Mouse (Mus musculus): ENCODE results near the gene Rcan3.

Rcan3 gene

DNA sequence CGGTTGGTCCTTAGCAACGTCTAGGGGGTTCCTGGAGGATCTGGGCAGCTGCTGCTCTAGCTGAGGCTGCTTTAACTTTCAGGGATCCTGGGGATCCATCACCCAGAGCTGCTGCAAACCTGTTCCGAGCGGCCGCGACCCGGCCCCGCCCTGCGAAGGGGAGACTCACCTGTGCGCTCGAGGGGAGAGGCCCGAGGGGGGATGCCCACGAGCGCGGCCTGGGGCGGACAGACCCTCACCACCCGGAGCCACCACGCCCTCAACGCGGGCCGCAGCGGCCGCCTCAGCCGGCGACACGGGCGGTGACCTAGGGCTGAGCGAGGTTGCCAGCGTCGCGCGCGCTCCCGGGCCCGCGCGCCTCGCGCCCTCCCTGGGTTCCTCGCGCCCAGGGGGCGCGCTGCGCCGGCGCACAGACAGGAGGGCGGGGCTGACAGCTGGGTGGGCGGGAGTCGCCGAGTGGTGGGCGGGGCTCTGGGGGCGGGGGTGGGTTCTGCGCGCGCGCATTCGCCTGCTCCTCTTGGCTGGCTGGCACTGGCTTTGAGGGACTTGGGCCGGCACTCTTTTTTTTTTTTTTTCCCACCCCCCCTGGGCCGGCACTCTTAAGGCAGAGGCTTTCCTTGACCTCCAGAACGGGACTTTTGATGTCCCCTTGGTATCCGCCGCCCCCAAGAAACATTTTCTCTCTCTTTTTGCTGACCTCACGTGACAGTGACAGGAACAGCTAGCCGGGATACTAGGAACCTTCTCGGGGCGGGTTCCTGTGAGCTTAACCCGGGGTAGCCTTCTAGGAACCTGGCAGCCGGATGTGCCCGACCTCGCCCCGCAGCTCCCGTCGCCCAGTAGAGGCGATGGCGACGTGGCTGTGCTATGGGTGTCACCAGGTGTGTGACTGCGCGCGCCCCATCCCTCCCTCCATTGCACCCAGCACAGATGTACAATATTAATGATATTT is at the start of gene Rcan3:
TSS of gene Rcan3 (minus strand) at position 411 of the 952 bp plus-strand sequence.
- DNase-seq, result peak; percentile 86 to 88

DNA sequence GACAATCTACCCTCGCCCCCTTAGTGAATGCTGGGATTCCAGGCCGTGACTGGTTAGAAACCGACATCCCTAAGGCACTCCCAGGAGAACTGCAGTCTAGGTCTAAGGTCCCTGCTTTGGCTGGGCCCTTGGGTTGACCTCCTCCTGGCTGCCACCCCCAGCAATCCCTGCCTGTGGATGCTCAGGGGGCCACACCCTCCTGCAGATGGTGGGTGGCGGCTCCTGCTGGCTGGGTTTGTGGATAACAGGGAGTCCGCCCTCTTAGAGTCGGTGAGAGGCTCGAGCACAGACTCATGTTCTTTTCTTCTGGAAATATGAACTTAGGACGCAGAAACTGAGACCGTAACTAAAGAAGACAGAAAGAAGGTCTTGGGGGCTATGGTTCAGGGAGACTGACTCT is 46.7 kb upstream of the Rcan3 start:
- DNase-seq, result no peak

DNA sequence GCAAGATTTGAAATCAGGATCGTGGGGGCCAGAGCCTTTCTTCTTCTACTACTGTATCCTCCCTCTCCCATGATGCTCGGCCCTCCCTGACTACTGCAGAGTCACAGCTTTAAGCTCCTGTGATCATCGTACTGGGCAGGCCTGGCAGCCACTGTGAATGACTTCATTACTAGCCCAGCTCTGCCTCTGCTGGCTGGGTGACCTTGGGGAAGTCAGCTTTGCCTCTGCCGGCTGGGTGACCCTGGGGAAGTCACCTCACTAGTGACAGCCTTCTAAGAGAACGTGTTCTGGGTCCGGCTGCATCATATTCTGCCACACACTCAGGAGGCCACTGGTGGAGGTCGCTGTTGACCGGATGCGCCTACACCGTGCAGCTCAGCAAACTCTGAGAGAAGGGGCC is 44.2 kb upstream of the Rcan3 start:
- no peak for DNase-seq

- no peak for DNase-seq
Observed at GRCm38 (mm10) chr4:135463406-135463805, 29.8 kb upstream of the Rcan3 start.

- DNase-seq, result no peak
Observed at GRCm38 (mm10) chr4:135453572-135453971, 19.9 kb upstream of the Rcan3 start.

DNA sequence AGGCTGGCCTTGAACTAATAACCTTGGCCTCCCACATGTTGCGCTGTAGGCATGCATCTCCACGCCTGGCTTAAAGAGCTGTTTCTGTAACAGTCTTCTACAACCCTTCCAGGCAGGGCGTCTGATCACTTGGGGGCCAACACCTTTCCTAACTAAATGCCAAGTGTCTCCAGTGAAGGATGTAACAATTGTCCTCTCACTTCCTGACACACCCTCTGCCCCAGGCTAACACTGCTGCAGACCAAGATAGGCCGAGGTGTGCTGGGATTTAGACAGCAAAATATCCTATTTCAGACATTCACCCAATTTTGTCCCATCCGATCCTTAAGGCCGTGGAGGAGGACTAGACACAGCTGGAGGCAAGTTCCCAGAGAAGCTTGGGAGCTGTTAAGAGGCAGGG is 19.5 kb upstream of the Rcan3 start:
- no peak for DNase-seq

GRCm38 (mm10) chr4:135451360-135452015 is 17.8 kb upstream of the Rcan3 start:
- peak in 1 of 2 experiments; percentile 22 for DNase-seq

DNA sequence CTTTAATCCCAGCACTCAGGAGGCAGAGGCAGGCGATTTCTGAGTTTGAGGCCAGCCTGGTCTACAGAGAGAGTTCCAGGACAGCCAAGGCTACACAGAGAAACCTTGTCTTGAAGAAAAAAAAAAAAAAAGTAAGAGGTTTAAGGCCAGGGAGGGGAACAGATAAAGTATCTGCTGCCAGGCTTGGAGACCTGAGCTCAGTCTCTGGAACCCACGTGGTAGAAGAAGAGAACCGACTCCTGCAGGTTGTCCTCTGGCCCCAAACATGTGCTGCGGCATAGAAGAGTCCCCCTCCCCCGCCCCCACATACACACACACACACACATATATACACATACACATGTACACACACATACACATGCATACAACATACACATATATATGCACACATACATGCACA is 8.8 kb upstream of the Rcan3 start:
- DNase-seq, result no peak

GRCm38 (mm10) chr4:135439904-135440522 is 6.4 kb upstream of the Rcan3 start:
- peak in 1 of 2 experiments; percentile 59 for DNase-seq

GRCm38 (mm10) chr4:135439188-135439647 is 5.6 kb upstream of the Rcan3 start:
- no peak for DNase-seq

GRCm38 (mm10) chr4:135437924-135438323 is 4.3 kb upstream of the Rcan3 start:
- no peak for DNase-seq

DNA sequence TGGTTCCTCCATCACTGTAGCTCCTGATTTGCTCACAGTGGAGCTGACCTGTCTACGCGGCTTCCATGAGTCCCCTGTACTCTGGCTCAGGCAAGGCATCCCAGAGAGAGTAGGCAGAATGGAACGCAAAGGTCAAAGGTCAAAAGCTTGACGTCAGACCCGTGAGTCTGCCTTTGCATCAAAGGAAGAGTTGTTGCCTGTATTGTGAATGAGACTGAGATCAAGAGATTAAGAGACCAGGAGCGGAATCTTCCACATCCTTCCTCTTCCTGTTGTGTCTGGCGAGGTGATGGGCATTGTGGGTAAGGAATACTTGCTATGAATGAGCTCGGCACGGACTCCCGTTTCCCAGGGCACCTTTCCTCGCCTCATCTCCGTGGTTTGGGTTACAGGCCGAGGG is 2.6 kb upstream of the Rcan3 start:
- DNase-seq, result no peak

DNA sequence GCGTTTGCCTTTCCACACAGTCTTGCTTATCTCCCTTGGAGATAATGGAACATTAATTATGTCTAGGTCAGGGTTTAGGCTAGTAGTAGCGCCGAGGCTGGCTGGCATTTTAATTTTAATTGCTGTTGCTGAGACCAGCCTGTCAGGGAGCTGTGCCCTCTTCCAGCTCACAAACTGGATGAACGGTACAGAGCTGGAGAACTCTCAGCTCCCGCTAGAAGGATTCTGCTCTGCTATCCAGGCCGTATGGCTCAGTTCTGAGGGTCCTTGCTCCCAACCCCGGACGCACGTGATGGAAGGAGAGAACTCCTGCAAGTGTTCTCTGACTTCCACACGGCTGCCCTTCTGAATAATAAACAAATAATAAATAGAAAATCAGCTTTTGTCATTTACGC is 739 bp upstream of the Rcan3 start:
- DNase-seq, result peak in 1 of 2 experiments; percentile 46

- DNase-seq, result peak in 1 of 2 experiments; percentile 56
Observed at GRCm38 (mm10) chr4:135433086-135433442, 589 bp downstream of the Rcan3 start.

GRCm38 (mm10) chr4:135429990-135430760 is 3.5 kb downstream of the Rcan3 start:
- peak; percentile 83 to 84 for DNase-seq

- no peak for DNase-seq
Observed at GRCm38 (mm10) chr4:135429383-135429782, 4.3 kb downstream of the Rcan3 start.

GRCm38 (mm10) chr4:135426587-135426986 is 7.1 kb downstream of the Rcan3 start:
- DNase-seq, result no peak

DNA sequence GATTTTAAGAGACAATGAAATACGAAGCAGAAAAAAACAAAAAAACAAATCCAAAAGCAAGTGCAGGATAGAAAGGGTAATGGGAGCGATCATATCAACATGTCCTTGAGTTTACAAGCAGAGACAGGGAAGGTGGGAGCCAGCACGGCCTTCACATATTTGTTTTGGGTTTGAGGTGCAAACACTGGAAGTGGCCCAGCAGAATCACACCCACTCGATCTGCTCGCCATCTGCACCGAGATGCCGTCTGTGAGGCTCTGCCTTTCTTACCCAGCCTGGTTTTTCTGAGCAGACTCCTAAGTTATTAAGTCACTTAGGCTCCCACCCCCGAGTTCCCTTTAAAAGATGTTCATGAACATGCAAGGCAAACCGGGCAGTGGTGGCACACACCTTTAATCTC is 8.0 kb downstream of the Rcan3 start:
- DNase-seq, result peak; percentile 41

DNA sequence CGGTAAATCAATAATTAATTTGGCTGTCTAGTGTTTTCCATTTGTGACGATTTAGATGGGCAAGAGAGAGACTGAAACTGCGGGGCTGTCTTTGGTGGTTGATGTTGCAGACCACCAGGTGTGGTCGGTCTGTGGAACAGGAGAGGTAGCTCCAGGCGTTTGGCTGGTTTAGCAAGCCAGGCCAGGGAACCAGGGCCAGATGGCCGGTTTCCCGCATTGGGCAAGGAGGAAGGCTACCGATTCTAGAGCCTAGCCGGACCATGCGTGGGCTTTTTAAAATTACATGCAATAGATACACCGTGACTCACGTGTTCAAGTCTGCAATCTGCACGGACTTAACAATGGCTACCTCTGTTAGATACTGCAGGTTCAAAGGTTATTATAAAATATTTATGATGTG is 12.7 kb downstream of the Rcan3 start:
- peak; percentile 63 to 69 for DNase-seq

DNA sequence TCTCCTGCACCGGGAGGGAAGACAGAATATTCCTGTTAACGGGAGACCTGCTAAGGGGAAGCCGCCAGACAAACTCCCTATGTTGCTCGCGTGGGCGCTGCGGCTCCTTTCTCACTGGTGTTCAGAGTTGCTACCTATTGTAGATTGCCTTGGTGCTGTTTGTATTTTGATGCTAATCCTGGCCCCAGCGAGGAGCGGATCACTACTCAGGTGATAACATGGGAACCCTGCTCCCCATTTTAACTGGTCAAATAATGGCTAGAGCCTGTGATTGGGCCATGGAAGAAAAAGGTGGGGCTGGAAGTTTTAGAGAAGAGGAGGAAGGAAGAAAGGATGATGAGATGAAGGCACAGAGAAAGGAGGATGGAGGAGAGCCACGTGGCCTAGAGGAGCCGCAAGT is 13.2 kb downstream of the Rcan3 start:
- no peak for DNase-seq

DNA sequence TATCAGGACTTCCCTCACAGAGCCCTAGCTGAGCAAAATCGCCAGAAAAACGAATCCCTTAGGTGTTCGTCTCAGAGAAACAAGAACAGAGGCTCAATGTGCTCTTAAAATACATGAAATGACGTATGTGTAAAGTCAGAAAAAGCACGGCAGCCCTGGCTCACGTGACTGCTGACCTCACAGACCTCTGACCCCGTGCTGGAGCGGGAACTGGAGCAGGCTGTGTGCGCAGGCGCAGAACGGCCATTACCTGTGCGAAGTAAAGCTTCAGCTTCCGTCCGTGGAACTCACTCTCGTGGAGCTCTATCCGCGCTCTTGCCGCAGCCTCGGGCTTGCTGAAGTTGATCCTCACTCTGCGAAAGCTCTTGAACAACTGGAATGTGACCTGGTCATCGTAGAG is 13.7 kb downstream of the Rcan3 start:
- no peak for DNase-seq

DNA sequence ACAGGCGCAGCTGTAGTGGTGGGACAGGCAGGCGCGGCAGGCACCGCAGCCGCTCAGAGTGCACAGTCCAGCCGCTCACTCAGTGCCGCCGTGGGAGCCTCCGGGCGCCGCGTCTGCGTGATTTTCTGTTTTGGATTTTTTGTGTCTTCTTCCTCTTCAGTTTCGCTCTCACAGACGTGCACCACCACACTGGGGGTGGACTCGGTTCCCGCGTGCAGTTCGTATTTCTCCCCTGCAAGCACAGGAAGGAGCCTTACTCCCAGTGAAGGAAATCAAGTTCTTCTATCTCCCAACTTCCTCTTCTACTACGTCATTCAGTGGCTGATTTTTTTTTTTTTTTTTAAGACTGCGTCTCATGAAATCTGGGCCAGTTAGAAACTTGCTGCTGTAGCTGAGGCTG is 17.3 kb downstream of the Rcan3 start:
- no peak for DNase-seq

GRCm38 (mm10) chr4:135413491-135413890 is 20.2 kb downstream of the Rcan3 start:
- no peak for DNase-seq

All from cerebellum, postnatal 14 days (tissue).